Mouse (Mus musculus) heart, embryonic 14.5 days (tissue): Measurements from ENCODE around the gene Tmem101. TPM values are rescaled to one million over a fixed set of nuclear protein-coding genes. Genes with fewer than 3 reads are reported as not detected.

Experiments used
- ATAC-seq: fragments of 200-750 bp; cut with Nextera tagmentation; 2 replicates; pipeline ENCODE4 v1.8.0; 2017; ENCODE audit warnings: low read depth, moderate TSS enrichment; ENCODE audit not compliant: insufficient number of reproducible peaks, insufficient read depth, low FRiP score
- H3K27ac ChIP-seq, 2 experiments: fragments of 200-500 bp in 1 of 2; fragments of 300-500 bp in 1 of 2; sonication (generic) in 1 of 2; replicated peaks in 1 of 2; 2 replicates each; pipeline ENCODE4 v1.5.1; 2012 to 2014; ENCODE audit warnings: low read depth in 2 of 2, low read length in 2 of 2, control low read depth in 1 of 2, mild to moderate bottlenecking in 1 of 2, mixed read lengths in 1 of 2; ENCODE audit not compliant: control insufficient read depth in 1 of 2, insufficient read depth in 1 of 2
- H3K27me3 ChIP-seq: fragments of 300-500 bp; sonication (generic); 2 replicates; pipeline ENCODE4 v1.6.1; 2014; ENCODE audit warnings: mild to moderate bottlenecking, low read length, control low read depth; ENCODE audit not compliant: control insufficient read depth, insufficient read depth
- H3K36me3 ChIP-seq: fragments of 300-500 bp; sonication (generic); 2 replicates; pipeline ENCODE4 v1.6.1; 2014; ENCODE audit warnings: mild to moderate bottlenecking, control low read depth, low read length, mixed read lengths; ENCODE audit not compliant: control insufficient read depth, insufficient read depth
- H3K4me1 ChIP-seq, 2 experiments: fragments of 200-500 bp in 1 of 2; fragments of 300-500 bp in 1 of 2; sonication (generic) in 1 of 2; 2 replicates each; pipeline ENCODE4 v1.6.1; 2012 to 2014; ENCODE audit warnings: low read length in 2 of 2, control low read depth in 1 of 2, mixed read lengths in 1 of 2; ENCODE audit not compliant: control insufficient read depth in 2 of 2, insufficient read depth in 2 of 2
- H3K4me2 ChIP-seq: fragments of 300-500 bp; sonication (generic); 2 replicates; pipeline ENCODE4 v1.6.1; 2014; ENCODE audit warnings: mild to moderate bottlenecking, low read length
- H3K4me3 ChIP-seq, 2 experiments: fragments of 200-500 bp in 1 of 2; fragments of 300-500 bp in 1 of 2; sonication (generic) in 1 of 2; 2 replicates each; pipeline ENCODE4 v1.5.1; 2012 to 2014; ENCODE audit warnings: low read length in 2 of 2, mild to moderate bottlenecking in 2 of 2, control low read depth in 1 of 2, low read depth in 1 of 2, moderate library complexity in 1 of 2; ENCODE audit not compliant: control insufficient read depth in 1 of 2, insufficient read depth in 1 of 2
- H3K9ac ChIP-seq: fragments of 300-500 bp; sonication (generic); 2 replicates; pipeline ENCODE4 v1.6.1; 2014; ENCODE audit warnings: mild to moderate bottlenecking, low read length
- H3K9me3 ChIP-seq: fragments of 300-500 bp; sonication (generic); 2 replicates; pipeline ENCODE4 v1.6.1; 2016; ENCODE audit warnings: low read length, control low read depth; ENCODE audit not compliant: control insufficient read depth
- WGBS: fragments of 180-500 bp; shearing (Covaris S2); extraction: QIAGEN DNeasy Blood & Tissue Kit; methylation state at CpG from one replicate; pipeline ENCODE4 v1.1.7; 2014; 5-methylcytosine and 5-hydroxymethylcytosine counted together
- polyA plus RNA-seq: library from polyadenylated mRNA; unstranded; fragments of >200 nt; fragmentation: Nextera tagmentation; extraction: Ambion mirVana; gene quantifications from 2 replicates; pipeline ENCODE4 v1.2.1, GENCODE M21; 2014

The Tmem101 gene
- polyA plus RNA-seq, 1 experiment from 2014 or later = 34.1 TPM

GRCm38 (mm10) chr11:102189461-102190436 is 33.5 kb upstream of the Tmem101 start, which contains the start of gene G6pc3:
Gene G6pc3 (plus strand): TSS chr11:102189620.
- Histone ChIP-seq H3K4me1 (peaks cover 2 to 12% of the 10 kb centered on the region in 2 experiments; a peak in 3 of 4 replicates), H3K27ac (peak within 1 kb of the TSS; percentile 34 to 60)

GRCm38 (mm10) chr11:102188980-102189379 is 32.8 kb upstream of the Tmem101 start:
- Histone ChIP-seq H3K4me3 (peak overlapping the region; percentile 62 to 81), H3K9me3 (no peaks in the 10 kb centered on the region), H3K27ac (peak overlapping the region in 1 of 2 experiments; percentile 20; a peak in 1 of 4 replicates), H3K36me3 (peaks cover 21% of the 10 kb centered on the region), H3K9ac (peak overlapping the region; percentile 77), H3K27me3 (no peaks in the 10 kb centered on the region), H3K4me2 (peak overlapping the region; percentile 77), H3K4me1 (peaks cover 2 to 16% of the 10 kb centered on the region in 2 experiments; a peak in 3 of 4 replicates)
- WGBS = 53% methylated on average over 6 of the region's 6 CpGs
- ATAC-seq = no peak

More at GRCm38 (mm10) chr11:102189461-102190436, 33.5 kb upstream of the Tmem101 start, which contains the start of gene G6pc3:
- ATAC-seq = peak; percentile 81
- WGBS = 2% methylated on average over 50 of the region's 50 CpGs
- peak within 1 kb of the TSS; percentile 62 to 81 for H3K4me3 ChIP-seq
- peak within 1 kb of the TSS; percentile 77 for H3K9ac ChIP-seq
- no peaks in the 10 kb centered on the region for H3K27me3 ChIP-seq
- peak within 1 kb of the TSS; percentile 77 for H3K4me2 ChIP-seq
- no peaks in the 10 kb centered on the region for H3K9me3 ChIP-seq
- peaks cover 29% of the 10 kb centered on the region for H3K36me3 ChIP-seq

GRCm38 (mm10) chr11:102186235-102186634 is 30.0 kb upstream of the Tmem101 start:
- Histone ChIP-seq H3K4me3 (no peak overlapping the region), H3K27ac (no peak overlapping the region), H3K4me2 (no peak overlapping the region), H3K4me1 (peaks cover 2 to 24% of the 10 kb centered on the region in 2 experiments; a peak in 3 of 4 replicates), H3K36me3 (peaks cover 19% of the 10 kb centered on the region), H3K9ac (no peak overlapping the region), H3K27me3 (no peaks in the 10 kb centered on the region), H3K9me3 (no peaks in the 10 kb centered on the region)
- 72% methylated on average over 1 of the region's 1 CpGs for WGBS
- no peak for ATAC-seq

- WGBS = 55% methylated on average over 3 of the region's 3 CpGs
- H3K4me1 ChIP-seq = peaks cover under 1 to 21% of the 10 kb centered on the region in 2 experiments; a peak in 3 of 4 replicates
- H3K9ac ChIP-seq = peak overlapping the region; percentile 95; the same call in 1 of the 2 replicates
- no peaks in the 10 kb centered on the region for H3K27me3 ChIP-seq
- no peaks in the 10 kb centered on the region for H3K9me3 ChIP-seq
- H3K36me3 ChIP-seq = peaks cover 24% of the 10 kb centered on the region
- peak overlapping the region in 1 of 2 experiments; percentile 96; a peak in 2 of 4 replicates for H3K4me3 ChIP-seq
- H3K27ac ChIP-seq = no peak overlapping the region; a peak in 1 of 4 replicates
- H3K4me2 ChIP-seq = peak overlapping the region; percentile 85
- ATAC-seq = no peak
Observed at GRCm38 (mm10) chr11:102185677-102186076, 29.5 kb upstream of the Tmem101 start.

GRCm38 (mm10) chr11:102184646-102185495 is 28.7 kb upstream of the Tmem101 start, which contains the start of gene Lsm12:
Gene Lsm12 (minus strand): TSS chr11:102185296.
- no peaks in the 10 kb centered on the region for H3K27me3 ChIP-seq
- no peaks in the 10 kb centered on the region for H3K9me3 ChIP-seq
- peak within 1 kb of the TSS; percentile 95 for H3K9ac ChIP-seq
- peaks cover 32% of the 10 kb centered on the region for H3K36me3 ChIP-seq
- peak within 1 kb of the TSS; percentile 90 to 94 for H3K27ac ChIP-seq
- peaks cover 0 to 15% of the 10 kb centered on the region in 2 experiments; a peak in 2 of 4 replicates for H3K4me1 ChIP-seq
- under 1% methylated on average over 69 of the region's 70 CpGs for WGBS
- peak; percentile 80 for ATAC-seq
- H3K4me3 ChIP-seq = peak within 1 kb of the TSS; percentile 80 to 96
- peak within 1 kb of the TSS; percentile 85 for H3K4me2 ChIP-seq

GRCm38 (mm10) chr11:102184253-102184645 is 28.0 kb upstream of the Tmem101 start:
- Histone ChIP-seq H3K4me1 (peaks cover 0 to 19% of the 10 kb centered on the region in 2 experiments; a peak in 2 of 4 replicates), H3K4me2 (peak overlapping the region; percentile 85), H3K4me3 (peak overlapping the region; percentile 80 to 96), H3K9ac (peak overlapping the region; percentile 95), H3K36me3 (peaks cover 38% of the 10 kb centered on the region), H3K27ac (peak overlapping the region; percentile 77 to 94), H3K9me3 (no peaks in the 10 kb centered on the region), H3K27me3 (no peaks in the 10 kb centered on the region)
- ATAC-seq = no peak
- under 1% methylated on average over 7 of the region's 7 CpGs for WGBS

- Histone ChIP-seq H3K36me3 (peaks cover 67% of the 10 kb centered on the region), H3K4me3 (no peak overlapping the region), H3K4me1 (peaks cover 0 to 21% of the 10 kb centered on the region in 2 experiments; a peak in 2 of 4 replicates), H3K9ac (no peak overlapping the region; the same call in 1 of the 2 replicates), H3K27me3 (no peaks in the 10 kb centered on the region), H3K4me2 (no peak overlapping the region), H3K9me3 (no peaks in the 10 kb centered on the region), H3K27ac (no peak overlapping the region; a peak in 1 of 4 replicates)
- no peak for ATAC-seq
Observed at GRCm38 (mm10) chr11:102179836-102180235, 23.6 kb upstream of the Tmem101 start.
